21 mouse cellular contexts compared by ENCODE assay signal in the genomic region with DNA sequence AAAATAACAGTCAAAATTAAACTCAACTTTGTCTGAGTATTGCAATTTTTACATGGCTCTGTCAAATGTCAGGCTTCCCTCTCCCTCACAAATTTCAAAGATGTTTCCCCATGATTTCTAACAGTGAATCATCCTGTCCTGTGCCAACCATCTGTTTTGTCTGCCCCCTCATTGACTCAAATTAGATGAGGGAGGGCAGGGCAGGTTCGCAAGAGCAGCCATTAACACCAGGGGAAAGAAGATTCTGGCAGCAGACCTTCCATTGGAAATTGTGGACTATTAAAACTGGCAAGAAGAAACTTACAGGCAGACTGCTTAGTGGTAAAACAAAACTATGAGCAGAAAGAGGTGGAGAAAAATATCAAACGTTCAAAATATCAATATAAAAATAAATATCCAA.
DNase-seq lines count a peak whose midpoint lies in the region; ATAC-seq and TF ChIP-seq lines count a peak whose summit lies in the region.
"Had no signal": no experiment of that assay in that cellular context is flagged by ENCODE, and none has a peak within 500 bp of the region (broad histone marks: within the 10 kb centered on the region; RNA-seq: fewer than 3 reads in every experiment).

No protein-coding gene starts in this region.

- no peak for TF ChIP-seq CTCF in forebrain, postnatal 0 days (IDR thresholded peaks at IDR 0.05; ENCODE audit: low read depth)
- no peak for TF ChIP-seq CTCF in liver, postnatal 0 days (IDR thresholded peaks at IDR 0.05; ENCODE audit: low read depth)

- H3K4me3 ChIP-seq in forebrain, postnatal 0 days (ENCODE audit: low read depth, low read length): no peak overlapping the region
- H3K4me3 ChIP-seq in forebrain, embryonic 12.5 days (replicated peaks): no peak overlapping the region
- no peak overlapping the region for H3K4me3 ChIP-seq in liver, postnatal 0 days (ENCODE audit: low read depth, low read length)
- H3K4me3 ChIP-seq: embryonic facial prominence, embryonic 10.5 days; forebrain, embryonic 15.5 days; hindbrain, embryonic 13.5 days; intestine, embryonic 15.5 days; limb, embryonic 12.5 days; liver, embryonic 12.5 days had no signal

- H3K36me3 ChIP-seq in forebrain, postnatal 0 days (ENCODE audit: insufficient read depth): no peaks in the 10 kb centered on the region
- H3K36me3 ChIP-seq in forebrain, embryonic 12.5 days (replicated peaks): no peaks in the 10 kb centered on the region
- no peaks in the 10 kb centered on the region for H3K36me3 ChIP-seq in liver, postnatal 0 days (replicated peaks; ENCODE audit: insufficient read depth, low read length)
- H3K36me3 ChIP-seq: embryonic facial prominence, embryonic 10.5 days; forebrain, embryonic 15.5 days; hindbrain, embryonic 13.5 days; intestine, embryonic 15.5 days; limb, embryonic 12.5 days; liver, embryonic 12.5 days had no signal

- ATAC-seq in forebrain, postnatal 0 days: no peak
- no peak for ATAC-seq in forebrain, embryonic 12.5 days (ENCODE audit: low FRiP score)
- no peak for ATAC-seq in inflammation-experienced regulatory T-cells, adult 6 months
- no peak for ATAC-seq in liver, postnatal 0 days
- ATAC-seq: forebrain, embryonic 15.5 days; intestine, embryonic 15.5 days; liver, embryonic 12.5 days had no signal

- no peak overlapping the region for H3K4me2 ChIP-seq in forebrain, postnatal 0 days (ENCODE audit: low read depth)
- no peak overlapping the region for H3K4me2 ChIP-seq in forebrain, embryonic 12.5 days
- no peak overlapping the region for H3K4me2 ChIP-seq in liver, postnatal 0 days (ENCODE audit: low read depth, low read length)
- H3K4me2 ChIP-seq: forebrain, embryonic 15.5 days; heart, embryonic 11.5 days; hindbrain, embryonic 13.5 days; intestine, embryonic 15.5 days; limb, embryonic 12.5 days; liver, embryonic 12.5 days; lung, embryonic 14.5 days had no signal

- peak; percentile 0 for DNase-seq in forebrain, postnatal 0 days
- DNase-seq in 416B (ENCODE audit: low read depth) (peak; percentile 23), NIH3T3 (ENCODE audit: low read depth) (peak; percentile 66)
- DNase-seq in layer of hippocampus, adult 8-10 months (ENCODE audit: low spot score in 2 of 2): peak; percentile 48 to 71
- no peak for DNase-seq in liver, postnatal 0 days
- DNase-seq in spleen, postnatal 36 days (ENCODE audit: low spot score in 2 of 2): no peak
- DNase-seq: heart, postnatal 14 days; kidney, adult 9 months; kidney, postnatal 25 days; lung, embryonic 14.5 days; lung, postnatal 36 days; thymus, postnatal 4 days had no signal

- no peaks in the 10 kb centered on the region for H3K4me1 ChIP-seq in forebrain, postnatal 0 days (ENCODE audit: insufficient read depth)
- H3K4me1 ChIP-seq in forebrain, embryonic 12.5 days: no peaks in the 10 kb centered on the region
- H3K4me1 ChIP-seq in liver, postnatal 0 days (ENCODE audit: insufficient read depth): no peaks in the 10 kb centered on the region
- H3K4me1 ChIP-seq: embryonic facial prominence, embryonic 10.5 days; forebrain, embryonic 15.5 days; hindbrain, embryonic 13.5 days; intestine, embryonic 15.5 days; limb, embryonic 12.5 days; liver, embryonic 12.5 days had no signal

- no peak for TF ChIP-seq EP300 in liver, postnatal 0 days (IDR thresholded peaks at IDR 0.05; ENCODE audit: low read depth)

- 59% methylated on average over 2 of the region's 2 CpGs for WGBS in forebrain, postnatal 0 days
- 85% methylated on average over 2 of the region's 2 CpGs for WGBS in forebrain, embryonic 12.5 days
- 67% methylated on average over 2 of the region's 2 CpGs for WGBS in liver, postnatal 0 days (ENCODE audit: insufficient replicate concordance)

- no peak overlapping the region for H3K27ac ChIP-seq in forebrain, postnatal 0 days (ENCODE audit: low read depth, low read length)
- H3K27ac ChIP-seq in forebrain, embryonic 12.5 days: no peak overlapping the region
- no peak overlapping the region for H3K27ac ChIP-seq in liver, postnatal 0 days (ENCODE audit: low read depth)
- H3K27ac ChIP-seq: embryonic facial prominence, embryonic 10.5 days; forebrain, embryonic 15.5 days; hindbrain, embryonic 13.5 days; intestine, embryonic 15.5 days; limb, embryonic 12.5 days; liver, embryonic 12.5 days had no signal

- H3K9ac ChIP-seq in forebrain, postnatal 0 days: no peak overlapping the region
- H3K9ac ChIP-seq in forebrain, embryonic 12.5 days: no peak overlapping the region
- H3K9ac ChIP-seq in liver, postnatal 0 days (replicated peaks): no peak overlapping the region
- H3K9ac ChIP-seq: forebrain, embryonic 15.5 days; hindbrain, embryonic 13.5 days; intestine, embryonic 15.5 days; limb, embryonic 12.5 days; liver, embryonic 12.5 days; lung, embryonic 14.5 days had no signal

- no peaks in the 10 kb centered on the region for H3K27me3 ChIP-seq in forebrain, postnatal 0 days (ENCODE audit: insufficient read depth, low read length)
- no peaks in the 10 kb centered on the region for H3K27me3 ChIP-seq in forebrain, embryonic 12.5 days
- no peaks in the 10 kb centered on the region for H3K27me3 ChIP-seq in liver, postnatal 0 days (ENCODE audit: insufficient read depth, low read length)
- H3K27me3 ChIP-seq: forebrain, embryonic 15.5 days; hindbrain, embryonic 13.5 days; intestine, embryonic 15.5 days; limb, embryonic 12.5 days; liver, embryonic 12.5 days had no signal

- H3K9me3 ChIP-seq in forebrain, postnatal 0 days (ENCODE audit: low read length): no peaks in the 10 kb centered on the region
- no peaks in the 10 kb centered on the region for H3K9me3 ChIP-seq in forebrain, embryonic 12.5 days
- no peaks in the 10 kb centered on the region for H3K9me3 ChIP-seq in liver, postnatal 0 days (ENCODE audit: low read length)
- H3K9me3 ChIP-seq: embryonic facial prominence, embryonic 10.5 days; forebrain, embryonic 15.5 days; hindbrain, embryonic 13.5 days; intestine, embryonic 15.5 days; limb, embryonic 12.5 days; liver, embryonic 12.5 days had no signal

Comparison
In these comparisons a context has a peak if more than half of its experiments do, and no peak if none do; other contexts are left out.
1. DNase-seq: peak in forebrain, postnatal 0 days (single experiment), 416B (single experiment), NIH3T3 (single experiment) and layer of hippocampus, adult 8-10 months (2 of 2); none in liver, postnatal 0 days (single experiment) and spleen, postnatal 36 days (0 of 2).